Mouse (Mus musculus): ENCODE measurements around the gene Dyrk1b. TPM values are rescaled to one million over a fixed set of nuclear protein-coding genes. Genes with fewer than 3 reads are reported as not detected.
"Not testable (repeated sequence)": the region's sequence is repeated elsewhere in the genome, so short reads cannot be mapped to it uniquely, and the experiment has no call there.

Gene Dyrk1b
- 22.4 and 29.4 TPM in 2 replicates for polyA plus RNA-seq (2012; rRNA removed)

DNA sequence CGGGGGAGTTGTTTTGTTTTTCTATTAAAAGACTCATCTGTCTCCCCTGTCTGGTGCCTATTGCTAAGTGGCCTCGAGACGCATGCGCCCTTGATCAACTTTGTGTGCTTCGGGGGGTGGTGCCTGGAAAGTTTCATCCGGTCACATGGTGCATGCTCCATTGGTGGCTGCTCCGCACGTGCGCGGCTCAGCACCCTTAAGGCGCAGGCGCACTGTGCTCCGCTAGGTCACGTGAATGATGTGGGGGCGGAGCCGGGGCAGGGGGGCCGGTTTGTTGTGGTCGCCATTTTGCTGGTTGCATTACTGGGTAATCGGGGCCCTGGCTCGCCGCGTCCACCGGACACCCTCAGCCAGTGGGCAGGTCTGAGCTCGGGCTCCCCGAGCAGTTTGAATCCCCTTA, at the start of gene Dyrk1b:
Dyrk1b (plus strand) TSS at position 242 of the 400 bp plus-strand sequence.
- H3K4me1 ChIP-seq (ENCODE audit: control insufficient read depth, insufficient read depth, insufficient read length), result peaks cover 4% of the 10 kb centered on the region
- 2% methylated on average over 25 of the region's 25 CpGs for WGBS
- DNase-seq (ENCODE audit: low read depth in 1 of 2, low spot score in 2 of 2), result peak; percentile 97 to 98
- H3K27me3 ChIP-seq (ENCODE audit: control insufficient read depth, insufficient read depth, low read length), result no peaks in the 10 kb centered on the region
- peak within 1 kb of the TSS; percentile 86 for H3K4me3 ChIP-seq (ENCODE audit: extremely low read depth, insufficient read depth, insufficient read length)
- peak within 1 kb of the TSS; percentile 49 for H3K27ac ChIP-seq (ENCODE audit: insufficient read depth, low read length)
- H3K36me3 ChIP-seq (ENCODE audit: control insufficient read depth, insufficient read depth, low read length), result peaks cover 22% of the 10 kb centered on the region
- TF ChIP-seq POLR2A (IDR thresholded peaks at IDR 0.05; ENCODE audit: low read depth, low read length) (no peak), CTCF (IDR thresholded peaks at IDR 0.05; ENCODE audit: extremely low read depth, insufficient read depth, insufficient read length, insufficient replicate concordance) (no peak)

DNA sequence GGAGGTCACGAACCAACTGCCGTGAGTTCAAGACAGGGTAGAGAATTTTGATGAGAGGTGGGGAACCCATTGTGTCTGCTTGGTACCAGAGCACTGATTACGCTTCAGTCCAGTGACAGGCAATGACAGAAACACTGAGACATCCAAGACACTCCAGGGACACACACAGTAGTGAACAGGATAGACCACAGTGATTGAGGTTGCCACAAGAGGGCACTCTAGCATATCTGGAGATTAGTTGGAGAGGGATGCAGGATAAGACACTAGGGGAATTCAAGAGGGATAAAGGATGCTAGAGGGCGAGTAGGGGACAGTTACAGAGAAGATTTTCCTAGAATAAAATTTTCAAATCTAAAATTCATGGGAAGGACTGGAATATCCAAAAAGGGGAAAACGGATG, 41.7 kb upstream of the Dyrk1b start:
- DNase-seq (ENCODE audit: low read depth in 1 of 2, low spot score in 2 of 2), result no peak
- TF ChIP-seq CTCF (IDR thresholded peaks at IDR 0.05; ENCODE audit: extremely low read depth, insufficient read depth, insufficient read length, insufficient replicate concordance), result no peak
- Histone ChIP-seq H3K36me3 (ENCODE audit: control insufficient read depth, insufficient read depth, low read length) (no peaks in the 10 kb centered on the region), H3K4me1 (ENCODE audit: control insufficient read depth, insufficient read depth, insufficient read length) (no peaks in the 10 kb centered on the region), H3K27ac (ENCODE audit: insufficient read depth, low read length) (no peak overlapping the region), H3K27me3 (ENCODE audit: control insufficient read depth, insufficient read depth, low read length) (no peaks in the 10 kb centered on the region), H3K4me3 (ENCODE audit: extremely low read depth, insufficient read depth, insufficient read length) (no peak overlapping the region)
- WGBS, result 59% methylated on average over 5 of the region's 5 CpGs

DNA sequence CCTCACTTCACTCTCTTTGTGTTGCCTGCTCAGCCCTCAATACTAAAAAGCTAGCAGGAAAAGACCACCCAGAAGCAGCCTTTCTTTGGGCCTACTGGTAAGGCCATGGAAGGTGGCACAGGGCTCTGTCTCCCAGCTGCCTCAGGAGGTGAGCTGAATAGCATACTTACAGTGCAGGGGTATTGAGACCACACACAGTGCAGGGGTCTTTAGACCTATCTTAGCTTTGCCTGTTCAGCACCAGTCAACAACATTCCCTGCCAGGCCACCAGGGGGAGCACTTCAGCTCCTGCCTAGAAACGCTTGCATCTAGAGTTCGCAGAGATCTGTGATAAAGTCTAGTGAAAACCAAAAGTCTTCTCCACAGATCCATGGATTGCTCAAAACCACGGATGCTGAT, 31.0 kb upstream of the Dyrk1b start:
- H3K4me1 ChIP-seq (ENCODE audit: control insufficient read depth, insufficient read depth, insufficient read length), result no peaks in the 10 kb centered on the region
- TF ChIP-seq CTCF (IDR thresholded peaks at IDR 0.05; ENCODE audit: extremely low read depth, insufficient read depth, insufficient read length, insufficient replicate concordance) (peak; percentile 85; the same call in 1 of the 2 replicates), POLR2A (IDR thresholded peaks at IDR 0.05; ENCODE audit: low read depth, low read length) (no peak)
- DNase-seq (ENCODE audit: low read depth in 1 of 2, low spot score in 2 of 2), result peak in 1 of 2 experiments; percentile 57

DNA sequence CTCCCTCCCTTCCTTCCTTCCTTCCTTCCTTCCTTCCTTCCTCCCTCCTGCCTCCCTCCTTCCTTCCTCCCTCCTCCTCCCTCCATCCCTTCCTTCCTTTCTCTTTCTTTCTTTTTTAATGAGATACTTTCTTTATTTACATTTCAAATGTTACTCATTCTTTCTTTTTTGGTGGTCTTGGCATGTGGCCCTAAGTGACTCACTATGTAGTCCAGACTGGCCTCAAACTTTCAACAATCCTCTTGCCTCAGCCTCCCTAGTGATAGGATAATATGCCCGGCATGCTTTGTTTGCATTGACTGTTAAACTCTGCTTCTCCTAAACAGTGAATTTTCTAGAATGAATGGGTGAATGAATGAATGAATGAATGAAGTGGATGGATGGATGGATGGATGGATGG, 29.4 kb upstream of the Dyrk1b start:
- Histone ChIP-seq H3K27ac (ENCODE audit: insufficient read depth, low read length) (no peak overlapping the region), H3K4me1 (ENCODE audit: control insufficient read depth, insufficient read depth, insufficient read length) (no peaks in the 10 kb centered on the region), H3K27me3 (ENCODE audit: control insufficient read depth, insufficient read depth, low read length) (no peaks in the 10 kb centered on the region), H3K36me3 (ENCODE audit: control insufficient read depth, insufficient read depth, low read length) (no peaks in the 10 kb centered on the region), H3K4me3 (ENCODE audit: extremely low read depth, insufficient read depth, insufficient read length) (no peak overlapping the region)
- TF ChIP-seq CTCF (IDR thresholded peaks at IDR 0.05; ENCODE audit: extremely low read depth, insufficient read depth, insufficient read length, insufficient replicate concordance) (no peak), POLR2A (IDR thresholded peaks at IDR 0.05; ENCODE audit: low read depth, low read length) (no peak)
- no peak for DNase-seq (ENCODE audit: low read depth in 1 of 2, low spot score in 2 of 2)
- 98% methylated on average over 1 of the region's 1 CpGs for WGBS

More for the DNA sequence above, 31.0 kb upstream of the Dyrk1b start:
- no peaks in the 10 kb centered on the region for H3K27me3 ChIP-seq (ENCODE audit: control insufficient read depth, insufficient read depth, low read length)
- no peaks in the 10 kb centered on the region for H3K36me3 ChIP-seq (ENCODE audit: control insufficient read depth, insufficient read depth, low read length)
- H3K27ac ChIP-seq (ENCODE audit: insufficient read depth, low read length), result no peak overlapping the region
- no peak overlapping the region for H3K4me3 ChIP-seq (ENCODE audit: extremely low read depth, insufficient read depth, insufficient read length)
- WGBS, result 5% methylated on average over 3 of the region's 3 CpGs

DNA sequence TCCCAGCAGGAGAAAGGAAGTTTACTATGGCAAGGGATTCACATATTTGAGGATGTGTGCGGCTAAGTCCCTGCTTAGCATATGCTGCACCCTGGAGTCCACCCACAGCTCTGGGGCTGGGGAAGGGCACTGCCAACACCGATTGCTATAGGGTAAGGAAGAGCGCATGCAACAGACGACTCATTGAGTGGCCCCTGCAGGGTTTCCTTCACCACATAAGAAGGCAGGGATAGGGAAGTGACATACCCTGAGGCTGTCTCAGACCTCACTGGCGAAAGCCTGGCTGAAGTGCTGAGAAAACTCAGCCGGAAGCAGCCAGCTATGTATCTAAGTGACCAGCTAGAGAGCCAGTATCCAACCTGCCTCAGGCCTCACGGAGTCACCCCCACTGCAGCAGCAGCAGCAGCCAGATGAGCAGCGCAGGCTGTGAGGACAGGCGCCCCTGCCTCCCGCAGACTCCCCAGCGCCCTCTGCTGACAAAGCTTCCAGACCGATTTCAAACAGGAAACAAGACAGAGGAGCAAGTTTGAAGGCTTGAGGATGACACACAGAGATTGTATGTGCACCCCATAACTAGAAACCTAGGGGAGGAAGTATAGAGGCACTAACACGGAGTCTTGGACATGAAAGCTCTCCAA, 27.6 kb upstream of the Dyrk1b start:
- H3K4me3 ChIP-seq (ENCODE audit: extremely low read depth, insufficient read depth, insufficient read length), result no peak overlapping the region
- no peak overlapping the region for H3K27ac ChIP-seq (ENCODE audit: insufficient read depth, low read length)
- no peaks in the 10 kb centered on the region for H3K4me1 ChIP-seq (ENCODE audit: control insufficient read depth, insufficient read depth, insufficient read length)
- DNase-seq (ENCODE audit: low read depth in 1 of 2, low spot score in 2 of 2), result peak in 1 of 2 experiments; percentile 35
- TF ChIP-seq POLR2A (IDR thresholded peaks at IDR 0.05; ENCODE audit: low read depth, low read length), result no peak
- 0 out of 2 replicates have a peak, but pooled peaks have one; percentile 16 for TF ChIP-seq CTCF (IDR thresholded peaks at IDR 0.05; ENCODE audit: extremely low read depth, insufficient read depth, insufficient read length, insufficient replicate concordance)
- H3K27me3 ChIP-seq (ENCODE audit: control insufficient read depth, insufficient read depth, low read length), result no peaks in the 10 kb centered on the region
- no peaks in the 10 kb centered on the region for H3K36me3 ChIP-seq (ENCODE audit: control insufficient read depth, insufficient read depth, low read length)
- 11% methylated on average over 13 of the region's 13 CpGs for WGBS

DNA sequence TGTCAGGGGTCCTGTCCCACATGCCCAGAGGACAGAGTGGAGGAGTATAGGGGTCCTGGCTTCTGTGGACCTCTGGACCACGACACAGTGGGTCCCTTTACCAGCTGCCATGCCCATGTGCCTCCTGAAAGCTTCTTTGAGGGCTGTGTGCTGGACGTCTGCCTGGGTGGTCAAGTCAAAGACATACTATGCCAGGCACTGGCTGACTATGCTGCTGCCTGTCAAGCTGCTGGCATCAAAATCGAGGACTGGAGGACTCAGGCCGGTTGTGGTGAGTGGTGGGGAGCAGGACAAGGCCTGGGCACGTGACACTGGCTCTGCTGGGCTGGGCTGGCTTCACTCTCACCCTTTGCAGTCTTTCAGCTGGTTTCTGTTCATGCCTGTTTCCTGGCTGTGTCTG, 25.7 kb upstream of the Dyrk1b start:
- not testable (repeated sequence) for H3K36me3 ChIP-seq (ENCODE audit: control insufficient read depth, insufficient read depth, low read length); H3K4me1 ChIP-seq (ENCODE audit: control insufficient read depth, insufficient read depth, insufficient read length); H3K27ac ChIP-seq (ENCODE audit: insufficient read depth, low read length); H3K4me3 ChIP-seq (ENCODE audit: extremely low read depth, insufficient read depth, insufficient read length); H3K27me3 ChIP-seq (ENCODE audit: control insufficient read depth, insufficient read depth, low read length); DNase-seq (ENCODE audit: low read depth in 1 of 2, low spot score in 2 of 2)
- 37% methylated on average over 5 of the region's 5 CpGs for WGBS

DNA sequence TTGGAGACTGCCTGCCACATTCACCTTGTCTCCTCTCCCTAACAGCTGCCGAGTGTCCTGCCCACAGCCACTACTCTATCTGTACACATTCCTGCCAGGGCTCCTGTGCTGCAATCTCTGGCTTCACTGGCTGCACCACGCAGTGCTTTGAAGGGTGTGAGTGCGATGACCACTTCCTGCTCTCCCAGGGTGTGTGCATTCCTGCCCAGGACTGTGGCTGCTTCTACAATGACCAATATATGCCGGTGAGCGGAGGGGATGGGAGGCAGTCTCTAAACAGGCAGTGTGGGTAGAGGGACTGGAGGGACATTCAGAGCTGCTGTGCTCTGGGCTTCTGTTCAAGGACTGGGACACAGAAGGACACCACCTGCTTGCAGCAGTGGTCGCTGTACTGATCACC, 20.0 kb upstream of the Dyrk1b start:
- TF ChIP-seq CTCF (IDR thresholded peaks at IDR 0.05; ENCODE audit: extremely low read depth, insufficient read depth, insufficient read length, insufficient replicate concordance), result no peak
- no peak for TF ChIP-seq POLR2A (IDR thresholded peaks at IDR 0.05; ENCODE audit: low read depth, low read length)
- H3K4me1 ChIP-seq (ENCODE audit: control insufficient read depth, insufficient read depth, insufficient read length), result no peaks in the 10 kb centered on the region
- no peaks in the 10 kb centered on the region for H3K36me3 ChIP-seq (ENCODE audit: control insufficient read depth, insufficient read depth, low read length)
- no peaks in the 10 kb centered on the region for H3K27me3 ChIP-seq (ENCODE audit: control insufficient read depth, insufficient read depth, low read length)
- no peak overlapping the region for H3K27ac ChIP-seq (ENCODE audit: insufficient read depth, low read length)
- DNase-seq (ENCODE audit: low read depth in 1 of 2, low spot score in 2 of 2), result no peak
- WGBS, result 33% methylated on average over 6 of the region's 6 CpGs
- no peak overlapping the region for H3K4me3 ChIP-seq (ENCODE audit: extremely low read depth, insufficient read depth, insufficient read length)

All from spleen, adult 2 months (tissue).